In genomic region chr8:124836907-124837306, GRCm38 (mm10) we compare ENCODE assay signal across 22 mouse cellular contexts. TPM values are rescaled to one million over a fixed set of nuclear protein-coding genes. Genes with fewer than 3 reads are reported as not detected.
DNase-seq lines count a peak whose midpoint lies in the region; ATAC-seq and TF ChIP-seq lines count a peak whose summit lies in the region.
"Had no signal": no experiment of that assay in that cellular context is flagged by ENCODE, and none has a peak within 500 bp of the region (broad histone marks: within the 10 kb centered on the region; RNA-seq: fewer than 3 reads in every experiment).

No protein-coding gene starts in this region.

- H3K4me1 ChIP-seq in heart, embryonic 10.5 days, result peaks cover 20% of the 10 kb centered on the region
- H3K4me1 ChIP-seq in midbrain, embryonic 14.5 days (ENCODE audit: control insufficient read depth, insufficient read depth, low read length), result no peaks in the 10 kb centered on the region
- 0 out of 2 replicates have a peak, but pooled peaks cover 4% of the 10 kb centered on the region for H3K4me1 ChIP-seq in midbrain, embryonic 10.5 days
- H3K4me1 ChIP-seq in lung, postnatal 0 days (ENCODE audit: insufficient read depth, low read depth, low read length), result peaks cover 9% of the 10 kb centered on the region; the same call in 1 of the 2 replicates
- no peaks in the 10 kb centered on the region for H3K4me1 ChIP-seq in hindbrain, embryonic 11.5 days (replicated peaks; ENCODE audit: control insufficient read depth, insufficient read depth, low read length)
- H3K4me1 ChIP-seq: embryonic facial prominence, embryonic 12.5 days; forebrain, embryonic 13.5 days; forebrain, embryonic 15.5 days had no signal

- H3K4me3 ChIP-seq in heart, embryonic 10.5 days, result no peak overlapping the region
- H3K4me3 ChIP-seq in midbrain, embryonic 14.5 days (replicated peaks; ENCODE audit: low read depth, low read length), result no peak overlapping the region
- no peak overlapping the region for H3K4me3 ChIP-seq in midbrain, embryonic 10.5 days
- H3K4me3 ChIP-seq in macrophage (ENCODE audit: inconsistent target), result no peak overlapping the region
- no peak overlapping the region for H3K4me3 ChIP-seq in lung, postnatal 0 days (ENCODE audit: low read depth, low read length)
- H3K4me3 ChIP-seq in hindbrain, embryonic 11.5 days (ENCODE audit: low read depth, low read length), result no peak overlapping the region
- H3K4me3 ChIP-seq: embryonic facial prominence, embryonic 10.5 days; embryonic facial prominence, embryonic 12.5 days; forebrain, embryonic 13.5 days; forebrain, embryonic 15.5 days had no signal

- H3K79me2 ChIP-seq in macrophage (ENCODE audit: inconsistent target), result no peaks in the 10 kb centered on the region

- no peak overlapping the region for H3K27ac ChIP-seq in heart, embryonic 10.5 days
- 0 out of 2 replicates have a peak overlapping the region, but pooled peaks have one; percentile 26 for H3K27ac ChIP-seq in midbrain, embryonic 14.5 days (replicated peaks; ENCODE audit: low read depth, low read length)
- no peak overlapping the region for H3K27ac ChIP-seq in midbrain, embryonic 10.5 days (replicated peaks)
- H3K27ac ChIP-seq in macrophage, result peak overlapping the region; percentile 24
- H3K27ac ChIP-seq in lung, postnatal 0 days (ENCODE audit: low read length), result no peak overlapping the region
- H3K27ac ChIP-seq in hindbrain, embryonic 11.5 days (ENCODE audit: low read depth, low read length), result no peak overlapping the region
- H3K27ac ChIP-seq: embryonic facial prominence, embryonic 10.5 days; embryonic facial prominence, embryonic 12.5 days; forebrain, embryonic 13.5 days; forebrain, embryonic 15.5 days had no signal

- peaks cover 47% of the 10 kb centered on the region for H3K36me3 ChIP-seq in heart, embryonic 10.5 days
- H3K36me3 ChIP-seq in midbrain, embryonic 14.5 days (ENCODE audit: control insufficient read depth, insufficient read depth, low read length), result peaks cover 37% of the 10 kb centered on the region
- H3K36me3 ChIP-seq in midbrain, embryonic 10.5 days, result peaks cover 49% of the 10 kb centered on the region
- peaks cover 16% of the 10 kb centered on the region; the same call in 1 of the 2 replicates for H3K36me3 ChIP-seq in macrophage (ENCODE audit: inconsistent target)
- peaks cover 6% of the 10 kb centered on the region; the same call in 1 of the 2 replicates for H3K36me3 ChIP-seq in lung, postnatal 0 days (ENCODE audit: insufficient read depth, low read length)
- peaks cover 13% of the 10 kb centered on the region; the same call in 1 of the 2 replicates for H3K36me3 ChIP-seq in hindbrain, embryonic 11.5 days (ENCODE audit: control insufficient read depth, insufficient read depth, low read length)

- TF ChIP-seq EP300 in lung, postnatal 0 days (IDR thresholded peaks at IDR 0.05), result no peak

- 82% methylated on average over 2 of the region's 2 CpGs for WGBS in heart, embryonic 10.5 days
- WGBS in midbrain, embryonic 14.5 days, result 90% methylated on average over 2 of the region's 2 CpGs
- WGBS in midbrain, embryonic 10.5 days, result 88% methylated on average over 2 of the region's 2 CpGs
- 60% methylated on average over 2 of the region's 2 CpGs for WGBS in macrophage (ENCODE audit: missing documents)
- WGBS in lung, postnatal 0 days, result 81% methylated on average over 2 of the region's 2 CpGs
- 84% methylated on average over 2 of the region's 2 CpGs for WGBS in hindbrain, embryonic 11.5 days

- no peaks in the 10 kb centered on the region for H3K9me3 ChIP-seq in heart, embryonic 10.5 days
- no peaks in the 10 kb centered on the region for H3K9me3 ChIP-seq in midbrain, embryonic 14.5 days (ENCODE audit: control insufficient read depth, low read length)
- no peaks in the 10 kb centered on the region for H3K9me3 ChIP-seq in midbrain, embryonic 10.5 days (replicated peaks)
- H3K9me3 ChIP-seq in lung, postnatal 0 days (ENCODE audit: low read length), result no peaks in the 10 kb centered on the region
- no peaks in the 10 kb centered on the region for H3K9me3 ChIP-seq in hindbrain, embryonic 11.5 days (ENCODE audit: control insufficient read depth, low read length)
- H3K9me3 ChIP-seq: embryonic facial prominence, embryonic 10.5 days; embryonic facial prominence, embryonic 12.5 days; forebrain, embryonic 13.5 days; forebrain, embryonic 15.5 days had no signal

- peak; percentile 57 for DNase-seq in heart, adult 11 months
- DNase-seq in heart, embryonic 10.5 days (ENCODE audit: low spot score), result no peak
- no peak for DNase-seq in midbrain, embryonic 14.5 days
- no peak for DNase-seq in midbrain, embryonic 10.5 days (ENCODE audit: low spot score)
- no peak for DNase-seq in lung, postnatal 0 days (ENCODE audit: low spot score)
- DNase-seq in hindbrain, embryonic 11.5 days (ENCODE audit: low spot score), result no peak
- DNase-seq: adrenal gland, adult 2 months; adrenal gland, postnatal 10 days; adrenal gland, postnatal 25 days; cerebellum, adult 11 months; cerebellum, adult 18-20 months; cerebellum, adult 8-10 months; cerebellum, adult 9-11 months; cerebellum, postnatal 14 days; cerebellum, postnatal 36 days had no signal

- no peaks in the 10 kb centered on the region for H3K27me3 ChIP-seq in heart, embryonic 10.5 days (ENCODE audit: insufficient read depth, poor library complexity, severe bottlenecking)
- H3K27me3 ChIP-seq in midbrain, embryonic 14.5 days (ENCODE audit: control insufficient read depth, insufficient read depth, low read length), result no peaks in the 10 kb centered on the region
- no peaks in the 10 kb centered on the region for H3K27me3 ChIP-seq in midbrain, embryonic 10.5 days (ENCODE audit: low read depth, poor library complexity, severe bottlenecking)
- H3K27me3 ChIP-seq in lung, postnatal 0 days (replicated peaks; ENCODE audit: insufficient read depth, low read length), result no peaks in the 10 kb centered on the region
- H3K27me3 ChIP-seq in hindbrain, embryonic 11.5 days (ENCODE audit: control insufficient read depth, insufficient read depth, low read length), result no peaks in the 10 kb centered on the region
- H3K27me3 ChIP-seq: embryonic facial prominence, embryonic 12.5 days; forebrain, embryonic 13.5 days; forebrain, embryonic 15.5 days had no signal

- H3K4me2 ChIP-seq in midbrain, embryonic 14.5 days (ENCODE audit: low read length), result no peak overlapping the region
- no peak overlapping the region for H3K4me2 ChIP-seq in lung, postnatal 0 days (replicated peaks; ENCODE audit: low read depth, low read length)
- no peak overlapping the region for H3K4me2 ChIP-seq in hindbrain, embryonic 11.5 days (replicated peaks; ENCODE audit: low read depth, low read length)
- H3K4me2 ChIP-seq: embryonic facial prominence, embryonic 12.5 days; forebrain, embryonic 13.5 days; forebrain, embryonic 15.5 days had no signal

- H3K9ac ChIP-seq in midbrain, embryonic 14.5 days (replicated peaks; ENCODE audit: low read length), result no peak overlapping the region
- no peak overlapping the region for H3K9ac ChIP-seq in lung, postnatal 0 days (replicated peaks; ENCODE audit: low read depth)
- H3K9ac ChIP-seq in hindbrain, embryonic 11.5 days (ENCODE audit: low read depth, low read length), result no peak overlapping the region
- H3K9ac ChIP-seq: embryonic facial prominence, embryonic 12.5 days; forebrain, embryonic 13.5 days; forebrain, embryonic 15.5 days had no signal

- TF ChIP-seq CTCF in lung, postnatal 0 days (IDR thresholded peaks at IDR 0.05), result no peak

- ATAC-seq in midbrain, embryonic 14.5 days (ENCODE audit: low FRiP score, low TSS enrichment), result no peak
- ATAC-seq in lung, postnatal 0 days, result no peak
- no peak for ATAC-seq in hindbrain, embryonic 11.5 days (ENCODE audit: low FRiP score)
- ATAC-seq: CD4-positive, CD25-positive, alpha-beta regulatory T cell, adult 4 months; forebrain, embryonic 13.5 days; forebrain, embryonic 15.5 days had no signal

RNA-seq across cellular contexts. Expression of gene Gnpat, which starts 25.9 kb away (rescaled TPM):
- polyA plus RNA-seq in heart, embryonic 10.5 days (2016; fragmentation: Nextera tagmentation; extraction: Ambion mirVana), result 132 and 134 TPM in 2 replicates
- 65.5 and 90.8 TPM in 2 replicates for polyA plus RNA-seq in midbrain, embryonic 14.5 days (2014; fragmentation: Nextera tagmentation; extraction: Ambion mirVana)
- polyA plus RNA-seq in midbrain, embryonic 10.5 days (2016; fragmentation: Nextera tagmentation; extraction: Ambion mirVana), result 149 and 156 TPM in 2 replicates
- total RNA-seq in macrophage (2018; cell fraction: chromatin; rRNA removed), result 10 to 100 TPM; 13.0 to 86.1 (median 52.1) TPM
- 10 to 100 TPM; 18.8 to 41.4 (median 26.3) TPM for total RNA-seq in macrophage (2018; cell fraction: cytosol; rRNA removed)
- 10 to 100 TPM; 15.4 to 64.8 (median 37.3) TPM for total RNA-seq in macrophage (2018; cell fraction: nucleus; rRNA removed)
- polyA plus RNA-seq in macrophage (2018), result 34.0 to 66.4 TPM (median 41.8 TPM) in 3 replicates
- 67.8 and 71.5 TPM in 2 replicates for polyA plus RNA-seq in lung, postnatal 0 days (2015; fragmentation: Nextera tagmentation; extraction: Ambion mirVana)
- polyA plus RNA-seq in hindbrain, embryonic 11.5 days (2014; fragmentation: Nextera tagmentation; extraction: Ambion mirVana), result 110 and 115 TPM in 2 replicates

RNA-seq across cellular contexts. Expression of gene 2810004N23Rik, which starts 26.0 kb away (rescaled TPM):
- 66.0 and 67.5 TPM in 2 replicates for polyA plus RNA-seq in heart, embryonic 10.5 days (2016; fragmentation: Nextera tagmentation; extraction: Ambion mirVana)
- polyA plus RNA-seq in midbrain, embryonic 14.5 days (2014; fragmentation: Nextera tagmentation; extraction: Ambion mirVana), result 21.4 and 24.2 TPM in 2 replicates
- polyA plus RNA-seq in midbrain, embryonic 10.5 days (2016; fragmentation: Nextera tagmentation; extraction: Ambion mirVana), result 61.7 and 72.1 TPM in 2 replicates
- 10 to 100 TPM in 14 of 26 experiments, 1 to 10 TPM in 12; 3.5 to 31.7 (median 11.6) TPM for total RNA-seq in macrophage (2018; cell fraction: chromatin; rRNA removed)
- 10 to 100 TPM in 21 of 26 experiments, 1 to 10 TPM in 5; 7.1 to 16.9 (median 12.5) TPM for total RNA-seq in macrophage (2018; cell fraction: cytosol; rRNA removed)
- 10 to 100 TPM in 12 of 26 experiments, 1 to 10 TPM in 14; 4.6 to 30.9 (median 7.7) TPM for total RNA-seq in macrophage (2018; cell fraction: nucleus; rRNA removed)
- 11.3 to 24.7 TPM (median 17.6 TPM) in 3 replicates for polyA plus RNA-seq in macrophage (2018)
- 18.0 and 18.2 TPM in 2 replicates for polyA plus RNA-seq in lung, postnatal 0 days (2015; fragmentation: Nextera tagmentation; extraction: Ambion mirVana)
- 38.8 and 41.6 TPM in 2 replicates for polyA plus RNA-seq in hindbrain, embryonic 11.5 days (2014; fragmentation: Nextera tagmentation; extraction: Ambion mirVana)

RNA-seq across cellular contexts. Expression of gene Trim67, which starts 44.0 kb away (rescaled TPM):
- 0.05 and 0.10 TPM in 2 replicates for polyA plus RNA-seq in heart, embryonic 10.5 days (2016; fragmentation: Nextera tagmentation; extraction: Ambion mirVana)
- 31.1 and 31.9 TPM in 2 replicates for polyA plus RNA-seq in midbrain, embryonic 14.5 days (2014; fragmentation: Nextera tagmentation; extraction: Ambion mirVana)
- polyA plus RNA-seq in midbrain, embryonic 10.5 days (2016; fragmentation: Nextera tagmentation; extraction: Ambion mirVana), result 0.46 and 1.4 TPM in 2 replicates
- total RNA-seq in macrophage (2018; cell fraction: chromatin; rRNA removed), result not detected
- total RNA-seq in macrophage (2018; cell fraction: cytosol; rRNA removed), result not detected
- not detected for total RNA-seq in macrophage (2018; cell fraction: nucleus; rRNA removed)
- not detected in 3 replicates for polyA plus RNA-seq in macrophage (2018)
- polyA plus RNA-seq in lung, postnatal 0 days (2015; fragmentation: Nextera tagmentation; extraction: Ambion mirVana), result 1.5 and 1.7 TPM in 2 replicates
- polyA plus RNA-seq in hindbrain, embryonic 11.5 days (2014; fragmentation: Nextera tagmentation; extraction: Ambion mirVana), result 6.5 and 7.3 TPM in 2 replicates
- total RNA-seq: MEL had no signal
- polyA plus RNA-seq: CD4-positive, CD25-positive, alpha-beta regulatory T cell, adult 4 months had no signal

Comparison
In these comparisons a context has a peak if more than half of its experiments do, and no peak if none do; other contexts are left out.
1. H3K27ac ChIP-seq: peak in midbrain, embryonic 14.5 days (single experiment) and macrophage (single experiment); none in heart, embryonic 10.5 days (single experiment), midbrain, embryonic 10.5 days (single experiment), lung, postnatal 0 days (single experiment) and hindbrain, embryonic 11.5 days (single experiment).